Mouse (Mus musculus): Measurements from ENCODE around the gene Ralgps1. TPM values are rescaled to one million over a fixed set of nuclear protein-coding genes. Genes with fewer than 3 reads are reported as not detected.

Gene Ralgps1
- polyA plus RNA-seq, 1 experiment from 2014 or later, result 0.63 TPM

- Histone ChIP-seq H3K4me1 (replicated peaks) (peaks cover 4% of the 10 kb centered on the region; the same call in 1 of the 2 replicates), H3K4me2 (no peak overlapping the region), H3K27ac (no peak overlapping the region), H3K9me3 (replicated peaks) (no peaks in the 10 kb centered on the region), H3K36me3 (no peaks in the 10 kb centered on the region), H3K27me3 (no peaks in the 10 kb centered on the region), H3K4me3 (replicated peaks) (no peak overlapping the region), H3K9ac (no peak overlapping the region)
- ATAC-seq (ENCODE audit: low read depth) (no peak), DNase-seq (no peak)
- 62% methylated on average over 4 of the region's 4 CpGs for WGBS (ENCODE audit: insufficient replicate concordance)
Measured at GRCm38 (mm10) chr2:33272665-33273439, 98.4 kb downstream of the Ralgps1 start.

GRCm38 (mm10) chr2:33271511-33271910, 99.8 kb downstream of the Ralgps1 start:
- Histone ChIP-seq H3K9me3 (replicated peaks) (no peaks in the 10 kb centered on the region), H3K27ac (no peak overlapping the region), H3K9ac (no peak overlapping the region), H3K36me3 (no peaks in the 10 kb centered on the region), H3K4me1 (replicated peaks) (peaks cover 4% of the 10 kb centered on the region; the same call in 1 of the 2 replicates), H3K4me3 (replicated peaks) (no peak overlapping the region), H3K4me2 (no peak overlapping the region), H3K27me3 (no peaks in the 10 kb centered on the region)
- no peak for DNase-seq
- 89% methylated on average over 1 of the region's 1 CpGs for WGBS (ENCODE audit: insufficient replicate concordance)
- ATAC-seq (ENCODE audit: low read depth), result no peak

- no peak overlapping the region for H3K4me3 ChIP-seq (replicated peaks)
- H3K4me1 ChIP-seq (replicated peaks), result peaks cover 4% of the 10 kb centered on the region; the same call in 1 of the 2 replicates
- H3K27me3 ChIP-seq, result no peaks in the 10 kb centered on the region
- no peak overlapping the region for H3K4me2 ChIP-seq
- DNase-seq, result no peak
- H3K9me3 ChIP-seq (replicated peaks), result no peaks in the 10 kb centered on the region
- no peak overlapping the region for H3K9ac ChIP-seq
- H3K36me3 ChIP-seq, result no peaks in the 10 kb centered on the region
- peak; percentile 53; the same call in 1 of the 2 replicates for ATAC-seq (ENCODE audit: low read depth)
- 64% methylated on average over 2 of the region's 2 CpGs for WGBS (ENCODE audit: insufficient replicate concordance)
- no peak overlapping the region for H3K27ac ChIP-seq
Measured at GRCm38 (mm10) chr2:33270569-33270968, 100.7 kb downstream of the Ralgps1 start.

- peaks cover 4% of the 10 kb centered on the region; the same call in 1 of the 2 replicates for H3K4me1 ChIP-seq (replicated peaks)
- ATAC-seq (ENCODE audit: low read depth), result no peak
- no peak overlapping the region for H3K4me3 ChIP-seq (replicated peaks)
- no peak overlapping the region for H3K27ac ChIP-seq
- H3K9ac ChIP-seq, result no peak overlapping the region
- H3K27me3 ChIP-seq, result no peaks in the 10 kb centered on the region
- H3K9me3 ChIP-seq (replicated peaks), result no peaks in the 10 kb centered on the region
- H3K4me2 ChIP-seq, result no peak overlapping the region
- DNase-seq, result no peak
- no peaks in the 10 kb centered on the region for H3K36me3 ChIP-seq
- 60% methylated on average over 2 of the region's 2 CpGs for WGBS (ENCODE audit: insufficient replicate concordance)
Measured at GRCm38 (mm10) chr2:33269132-33269493, 102.2 kb downstream of the Ralgps1 start.

- H3K4me1 ChIP-seq (replicated peaks), result peaks cover 4% of the 10 kb centered on the region; the same call in 1 of the 2 replicates
- no peak for ATAC-seq (ENCODE audit: low read depth)
Measured at GRCm38 (mm10) chr2:33268384-33269131, 102.7 kb downstream of the Ralgps1 start.

GRCm38 (mm10) chr2:33267075-33267474, 104.2 kb downstream of the Ralgps1 start:
- Histone ChIP-seq H3K36me3 (no peaks in the 10 kb centered on the region), H3K4me3 (replicated peaks) (no peak overlapping the region), H3K9ac (no peak overlapping the region), H3K9me3 (replicated peaks) (no peaks in the 10 kb centered on the region), H3K27ac (no peak overlapping the region), H3K4me2 (no peak overlapping the region), H3K27me3 (no peaks in the 10 kb centered on the region), H3K4me1 (replicated peaks) (peaks cover 4% of the 10 kb centered on the region; the same call in 1 of the 2 replicates)
- WGBS (ENCODE audit: insufficient replicate concordance), result 72% methylated on average over 1 of the region's 1 CpGs
- DNase-seq (no peak), ATAC-seq (ENCODE audit: low read depth) (no peak)

More at GRCm38 (mm10) chr2:33268384-33269131, 102.7 kb downstream of the Ralgps1 start:
- Histone ChIP-seq H3K27me3 (no peaks in the 10 kb centered on the region), H3K4me2 (no peak overlapping the region), H3K4me3 (replicated peaks) (no peak overlapping the region), H3K9me3 (replicated peaks) (no peaks in the 10 kb centered on the region), H3K9ac (no peak overlapping the region), H3K27ac (no peak overlapping the region), H3K36me3 (no peaks in the 10 kb centered on the region)
- 53% methylated on average over 6 of the region's 6 CpGs for WGBS (ENCODE audit: insufficient replicate concordance)
- no peak for DNase-seq

GRCm38 (mm10) chr2:33265793-33266192, 105.5 kb downstream of the Ralgps1 start:
- ATAC-seq (ENCODE audit: low read depth) (no peak), DNase-seq (no peak)
- 63% methylated on average over 3 of the region's 3 CpGs for WGBS (ENCODE audit: insufficient replicate concordance)
- Histone ChIP-seq H3K4me1 (replicated peaks) (peaks cover 2% of the 10 kb centered on the region; the same call in 1 of the 2 replicates), H3K4me3 (replicated peaks) (no peak overlapping the region), H3K27me3 (no peaks in the 10 kb centered on the region), H3K4me2 (no peak overlapping the region), H3K27ac (no peak overlapping the region), H3K36me3 (no peaks in the 10 kb centered on the region), H3K9ac (no peak overlapping the region), H3K9me3 (replicated peaks) (no peaks in the 10 kb centered on the region)

- Histone ChIP-seq H3K9me3 (replicated peaks) (no peaks in the 10 kb centered on the region), H3K4me1 (replicated peaks) (peaks cover 14% of the 10 kb centered on the region), H3K36me3 (no peaks in the 10 kb centered on the region), H3K27ac (no peak overlapping the region), H3K27me3 (no peaks in the 10 kb centered on the region), H3K4me2 (no peak overlapping the region), H3K9ac (no peak overlapping the region), H3K4me3 (replicated peaks) (no peak overlapping the region)
- DNase-seq, result no peak
- WGBS (ENCODE audit: insufficient replicate concordance), result 82% methylated on average over 3 of the region's 3 CpGs
- no peak for ATAC-seq (ENCODE audit: low read depth)
Measured at GRCm38 (mm10) chr2:33261475-33261874, 109.8 kb downstream of the Ralgps1 start.

- Histone ChIP-seq H3K4me2 (no peak overlapping the region), H3K9me3 (replicated peaks) (no peaks in the 10 kb centered on the region), H3K27ac (no peak overlapping the region), H3K27me3 (no peaks in the 10 kb centered on the region), H3K4me1 (replicated peaks) (peaks cover 21% of the 10 kb centered on the region), H3K4me3 (replicated peaks) (no peak overlapping the region), H3K36me3 (no peaks in the 10 kb centered on the region), H3K9ac (no peak overlapping the region)
- 71% methylated on average over 8 of the region's 8 CpGs for WGBS (ENCODE audit: insufficient replicate concordance)
- DNase-seq (no peak), ATAC-seq (ENCODE audit: low read depth) (no peak)
Measured at GRCm38 (mm10) chr2:33260772-33261171, 110.5 kb downstream of the Ralgps1 start.

GRCm38 (mm10) chr2:33256769-33257537, 114.3 kb downstream of the Ralgps1 start:
- H3K4me1 ChIP-seq (replicated peaks), result peaks cover 45% of the 10 kb centered on the region
- peak; percentile 95 for ATAC-seq (ENCODE audit: low read depth)
- DNase-seq, result peak; percentile 55
- H3K4me2 ChIP-seq, result 0 out of 2 replicates have a peak overlapping the region, but pooled peaks have one; percentile 6
- H3K4me3 ChIP-seq (replicated peaks), result no peak overlapping the region
- no peaks in the 10 kb centered on the region for H3K36me3 ChIP-seq
- no peaks in the 10 kb centered on the region for H3K9me3 ChIP-seq (replicated peaks)
- no peaks in the 10 kb centered on the region for H3K27me3 ChIP-seq
- no peak overlapping the region for H3K9ac ChIP-seq
- WGBS (ENCODE audit: insufficient replicate concordance), result 12% methylated on average over 3 of the region's 3 CpGs
- peak overlapping the region; percentile 73 for H3K27ac ChIP-seq

Measured in liver, embryonic 13.5 days (tissue).